Mouse (Mus musculus): ENCODE measurements around the gene Agrp. TPM values are rescaled to one million over a fixed set of nuclear protein-coding genes. Genes with fewer than 3 reads are reported as not detected.
"Not testable (repeated sequence)": the region's sequence is repeated elsewhere in the genome, so short reads cannot be mapped to it uniquely, and the experiment has no call there.

Agrp gene
- polyA plus RNA-seq, 2 experiments from 2014 or later = 0.87 TPM; not detected in 1

- no peak for ATAC-seq
Measured at GRCm38 (mm10) chr8:105621841-105622240, 15.4 kb downstream of the Agrp start.

- ATAC-seq = no peak
Measured at GRCm38 (mm10) chr8:105620946-105621720, 16.1 kb downstream of the Agrp start.

GRCm38 (mm10) chr8:105620211-105620610 is 17.0 kb downstream of the Agrp start:
- ATAC-seq = no peak

GRCm38 (mm10) chr8:105618892-105619591 is 18.2 kb downstream of the Agrp start:
- ATAC-seq = no peak

- no peak for ATAC-seq
Measured at GRCm38 (mm10) chr8:105618279-105618634, 18.9 kb downstream of the Agrp start.

- no peak for ATAC-seq
Measured at GRCm38 (mm10) chr8:105617451-105618278, 19.5 kb downstream of the Agrp start.

- ATAC-seq = no peak
Measured at GRCm38 (mm10) chr8:105615942-105616341, 21.3 kb downstream of the Agrp start.

GRCm38 (mm10) chr8:105613830-105614511 is 23.2 kb downstream of the Agrp start:
- ATAC-seq = peak; percentile 55

GRCm38 (mm10) chr8:105613037-105613436 is 24.2 kb downstream of the Agrp start:
- ATAC-seq = no peak

- no peak for ATAC-seq
Measured at GRCm38 (mm10) chr8:105611836-105612235, 25.4 kb downstream of the Agrp start.

- ATAC-seq = no peak
Measured at GRCm38 (mm10) chr8:105609771-105610170, 27.4 kb downstream of the Agrp start.

- no peak for ATAC-seq
Measured at GRCm38 (mm10) chr8:105609355-105609754, 27.8 kb downstream of the Agrp start.

GRCm38 (mm10) chr8:105607684-105608083 is 29.5 kb downstream of the Agrp start:
- ATAC-seq = no peak

GRCm38 (mm10) chr8:105607062-105607461 is 30.1 kb downstream of the Agrp start:
- ATAC-seq = no peak

GRCm38 (mm10) chr8:105606189-105607023 is 30.8 kb downstream of the Agrp start:
- ATAC-seq = no peak

- ATAC-seq = peak; percentile 31
Measured at GRCm38 (mm10) chr8:105605491-105606188, 31.6 kb downstream of the Agrp start.

GRCm38 (mm10) chr8:105604804-105605381 is 32.3 kb downstream of the Agrp start, which contains the start of gene Ripor1:
Ripor1 (plus strand) TSS chr8:105605255.
- ATAC-seq = peak; percentile 75

GRCm38 (mm10) chr8:105602540-105602939 is 34.7 kb downstream of the Agrp start:
- ATAC-seq = not testable (repeated sequence)

- no peak for ATAC-seq
Measured at GRCm38 (mm10) chr8:105601301-105601700, 35.9 kb downstream of the Agrp start.

GRCm38 (mm10) chr8:105598777-105599176 is 38.4 kb downstream of the Agrp start:
- ATAC-seq = no peak
